Mouse (Mus musculus): ENCODE data around the gene Lysmd4.
"Not testable (repeated sequence)": the region's sequence is repeated elsewhere in the genome, so short reads cannot be mapped to it uniquely, and the experiment has no call there.

Lysmd4 gene

GRCm38 (mm10) chr7:67230640-67231140 is 8.3 kb downstream of the Lysmd4 start:
- peak in 1 of 2 experiments; percentile 4 for DNase-seq (ENCODE audit: low spot score in 2 of 2)

DNA sequence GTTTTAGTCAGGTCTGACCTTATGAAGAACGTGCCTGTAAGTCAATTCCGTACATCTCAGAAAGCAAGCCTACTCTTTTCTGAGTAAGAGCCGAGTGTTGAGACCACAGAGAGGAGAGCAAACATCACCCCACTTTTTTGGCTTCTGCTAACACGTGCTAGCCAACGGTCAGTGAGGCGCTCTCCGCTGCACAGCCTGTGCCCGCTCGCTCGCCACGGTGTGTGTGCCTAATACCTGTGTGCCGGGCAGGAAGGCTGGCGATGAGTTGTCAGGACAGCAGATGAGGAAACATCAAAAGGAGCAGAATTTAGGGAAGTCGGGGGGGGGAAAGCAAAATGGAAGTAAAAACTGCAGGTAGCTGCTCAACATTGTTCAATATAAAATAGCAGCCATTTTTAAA is 10.2 kb downstream of the Lysmd4 start:
- peak in 1 of 2 experiments; percentile 3 for DNase-seq (ENCODE audit: low spot score in 2 of 2)

DNA sequence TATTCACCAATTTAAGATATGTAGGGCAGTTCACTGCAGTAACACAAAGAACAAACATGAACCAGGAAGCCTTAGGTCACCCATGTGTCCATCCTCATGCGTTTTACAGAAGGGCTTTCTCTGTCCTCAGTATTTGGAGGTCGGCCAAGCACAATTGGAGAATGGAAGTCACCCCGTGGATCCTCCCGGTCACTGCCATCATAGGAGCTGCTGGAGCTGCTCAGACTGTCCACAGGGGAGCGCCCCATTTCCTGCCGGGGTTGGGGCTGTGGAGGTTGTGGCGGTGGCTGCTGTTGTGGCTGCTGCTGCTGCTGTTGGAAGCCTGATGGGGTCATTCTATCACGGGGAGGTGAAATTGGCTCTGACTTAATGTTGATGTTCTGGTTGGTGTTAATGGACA is 12.5 kb downstream of the Lysmd4 start:
- peak in 1 of 2 experiments; percentile 4 for DNase-seq (ENCODE audit: low spot score in 2 of 2)

DNA sequence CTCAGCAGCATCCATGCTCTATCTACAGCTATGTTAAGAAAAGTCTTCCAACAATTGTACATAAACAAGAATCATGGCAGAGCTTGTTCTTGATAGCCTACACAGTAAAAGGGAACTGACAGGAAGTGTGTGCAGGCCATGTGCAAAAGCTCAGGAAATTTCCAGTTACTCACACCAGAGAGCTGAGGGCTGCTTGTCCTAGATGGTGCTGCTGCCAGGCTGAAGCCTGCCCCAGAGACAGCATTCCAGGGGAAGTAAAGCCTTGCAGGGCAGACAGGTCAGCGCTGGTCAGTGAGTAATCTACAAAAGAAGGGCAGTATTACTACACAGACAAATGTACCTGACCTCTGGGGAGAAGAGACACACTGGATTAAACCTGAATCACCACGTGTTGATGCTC is 14.0 kb downstream of the Lysmd4 start:
- no peak for DNase-seq (ENCODE audit: low spot score in 2 of 2)

GRCm38 (mm10) chr7:67237752-67238151 is 15.4 kb downstream of the Lysmd4 start:
- DNase-seq (ENCODE audit: low spot score in 2 of 2) = no peak

DNA sequence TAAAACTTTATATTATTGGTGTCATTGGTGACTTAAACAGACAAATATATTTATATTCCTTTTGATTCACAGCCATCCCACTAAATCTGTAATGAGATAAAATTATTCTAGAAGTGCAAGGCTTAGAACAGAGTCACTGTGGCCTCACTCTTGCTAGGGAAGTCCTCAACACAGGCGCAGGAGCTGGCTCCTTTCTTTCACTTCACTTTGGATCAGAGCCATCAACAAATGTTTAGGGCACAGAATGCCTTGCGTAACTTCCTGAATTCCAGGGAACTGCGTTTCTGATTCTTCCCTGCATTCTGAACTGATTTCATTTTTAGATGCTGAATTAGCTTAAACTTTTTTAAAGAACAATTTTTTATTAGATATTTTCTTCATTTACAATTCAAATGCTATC is 19.6 kb downstream of the Lysmd4 start:
- no peak for DNase-seq (ENCODE audit: low spot score in 2 of 2)

DNA sequence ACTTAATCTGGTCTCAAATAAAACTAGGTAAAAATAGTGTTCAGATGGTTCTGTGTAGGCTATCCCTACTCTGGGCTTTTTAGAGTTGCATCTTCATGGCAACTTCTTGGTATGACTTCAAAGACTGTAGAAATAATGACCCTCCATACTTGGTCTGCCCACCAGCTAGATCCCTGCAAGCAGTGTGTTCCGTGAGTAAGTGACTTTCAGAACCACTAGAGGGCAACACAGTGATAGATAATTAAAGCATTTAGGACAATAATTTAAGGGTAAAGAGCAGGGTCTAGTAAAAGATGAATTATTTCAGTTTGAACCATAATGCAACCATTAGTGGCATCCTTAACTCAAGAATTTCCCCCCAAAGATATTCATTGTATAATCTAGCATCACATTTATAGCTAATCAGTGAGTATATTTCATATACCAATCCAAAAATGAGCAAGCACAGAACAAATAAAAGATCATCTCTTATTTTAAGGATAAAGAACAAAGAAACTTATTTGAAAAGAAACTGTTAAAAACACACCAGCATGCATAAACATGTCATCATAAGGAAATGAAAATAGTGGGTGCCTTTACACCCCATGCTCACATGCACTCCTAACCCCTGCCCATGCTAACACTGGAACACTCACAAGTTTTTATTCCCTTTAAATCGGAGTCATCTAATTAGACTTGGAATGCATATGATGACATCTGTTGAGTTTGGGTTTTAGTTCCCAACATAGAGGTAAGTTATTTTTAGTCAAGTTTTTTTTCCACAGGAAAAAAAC is 21.0 kb downstream of the Lysmd4 start:
- no peak for DNase-seq (ENCODE audit: low spot score in 2 of 2)

- DNase-seq (ENCODE audit: low spot score in 2 of 2) = no peak
Measured at GRCm38 (mm10) chr7:67243894-67244282, 21.5 kb downstream of the Lysmd4 start.

DNA sequence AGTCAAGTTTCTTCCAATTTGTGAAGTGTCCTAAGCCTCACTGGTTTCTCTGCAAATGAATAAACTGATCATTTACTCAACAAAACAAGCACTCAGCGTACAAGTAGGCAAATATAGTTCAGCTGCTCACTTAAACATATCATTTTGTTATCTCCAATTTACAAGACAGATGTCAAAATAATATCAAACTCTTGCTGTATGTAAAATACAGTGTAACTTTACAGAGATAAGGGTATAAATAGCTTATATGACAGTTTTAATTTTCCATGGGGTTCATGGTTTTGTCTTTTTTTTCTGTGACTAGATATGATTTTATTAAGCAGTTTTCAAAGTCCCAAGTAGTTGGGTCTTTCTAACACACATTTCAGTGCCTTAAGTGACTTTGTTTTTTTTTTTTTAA is 22.9 kb downstream of the Lysmd4 start:
- DNase-seq (ENCODE audit: low spot score in 2 of 2) = no peak

- DNase-seq (ENCODE audit: low spot score in 2 of 2) = no peak
Measured at GRCm38 (mm10) chr7:67246067-67246466, 23.7 kb downstream of the Lysmd4 start.

DNA sequence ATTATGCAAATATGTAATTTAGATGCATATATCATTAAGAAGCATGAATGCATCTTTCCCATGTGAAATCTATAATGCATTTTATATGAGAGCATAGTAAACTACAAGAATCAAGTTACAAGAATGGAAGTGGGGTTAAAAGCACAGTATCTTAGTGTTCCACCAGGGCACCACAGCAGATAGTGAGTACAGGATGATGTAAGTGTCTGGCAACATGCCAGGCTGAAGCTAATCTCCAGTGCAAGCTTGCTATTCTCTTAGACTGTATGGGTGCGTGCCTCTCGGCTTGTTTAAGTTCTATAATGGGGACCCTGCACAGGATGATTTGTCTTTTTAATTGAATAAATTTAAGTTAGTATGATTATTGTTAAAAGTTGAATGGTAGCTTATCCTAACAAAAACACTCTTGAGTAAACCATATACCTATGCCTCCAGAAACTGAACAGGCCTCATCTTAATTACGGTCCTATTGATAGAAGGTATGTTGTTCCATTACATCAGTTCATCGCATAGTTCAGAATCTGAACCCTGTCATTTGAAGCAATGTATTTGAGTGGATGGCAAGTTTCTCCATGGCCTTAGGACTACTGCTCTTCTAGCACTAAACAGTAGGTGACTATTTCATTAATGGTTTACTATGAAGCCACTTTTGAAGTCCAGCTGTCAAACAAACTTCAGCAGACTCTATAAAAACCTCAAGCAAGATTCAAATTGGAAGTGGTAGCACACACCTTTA is 37.7 kb downstream of the Lysmd4 start:
- no peak for DNase-seq (ENCODE audit: low spot score in 2 of 2)

GRCm38 (mm10) chr7:67270447-67270846 is 48.1 kb downstream of the Lysmd4 start:
- DNase-seq (ENCODE audit: low spot score in 2 of 2) = not testable (repeated sequence)

DNA sequence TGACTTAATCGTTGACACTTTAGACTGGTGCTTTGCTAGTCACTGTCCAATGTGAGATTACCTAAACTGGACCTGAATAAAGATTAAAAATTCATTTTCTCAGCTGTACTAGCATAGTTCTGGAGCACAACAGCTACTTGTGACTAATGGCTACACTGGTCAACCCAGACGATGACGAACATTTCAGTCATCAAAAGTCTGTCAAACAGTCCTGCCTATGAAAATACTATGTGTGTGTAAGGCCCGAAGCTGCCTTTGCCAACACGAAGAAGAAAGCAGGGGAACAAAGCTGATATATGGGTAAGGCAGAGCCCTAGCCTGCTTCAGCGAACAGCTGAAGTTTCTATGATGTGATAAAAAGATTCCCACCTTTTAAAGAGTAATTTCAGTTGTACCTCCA is 61.2 kb downstream of the Lysmd4 start:
- no peak for DNase-seq (ENCODE audit: low spot score in 2 of 2)

DNA sequence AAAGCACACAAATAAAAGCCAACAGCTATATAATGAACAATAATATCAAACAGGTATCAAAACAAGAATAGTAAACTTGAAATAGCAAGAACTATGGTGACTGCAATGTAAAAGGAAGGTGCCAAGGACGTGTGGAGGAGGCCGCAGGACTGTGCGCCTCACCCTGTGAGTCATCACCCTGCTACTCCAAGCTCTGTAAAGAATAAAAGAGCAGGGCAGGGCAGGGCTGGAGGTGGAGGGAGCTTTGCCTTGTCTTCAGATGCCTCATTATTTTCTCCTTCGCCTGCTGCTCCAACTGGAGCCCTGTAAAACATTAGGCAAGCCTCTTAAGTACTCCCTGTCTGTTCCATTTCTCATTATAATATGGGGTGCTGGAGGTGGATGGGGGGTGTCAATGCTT is 65.1 kb downstream of the Lysmd4 start:
- no peak for DNase-seq (ENCODE audit: low spot score in 2 of 2)

- no peak for DNase-seq (ENCODE audit: low spot score in 2 of 2)
Measured at GRCm38 (mm10) chr7:67291356-67291755, 69.0 kb downstream of the Lysmd4 start.

DNA sequence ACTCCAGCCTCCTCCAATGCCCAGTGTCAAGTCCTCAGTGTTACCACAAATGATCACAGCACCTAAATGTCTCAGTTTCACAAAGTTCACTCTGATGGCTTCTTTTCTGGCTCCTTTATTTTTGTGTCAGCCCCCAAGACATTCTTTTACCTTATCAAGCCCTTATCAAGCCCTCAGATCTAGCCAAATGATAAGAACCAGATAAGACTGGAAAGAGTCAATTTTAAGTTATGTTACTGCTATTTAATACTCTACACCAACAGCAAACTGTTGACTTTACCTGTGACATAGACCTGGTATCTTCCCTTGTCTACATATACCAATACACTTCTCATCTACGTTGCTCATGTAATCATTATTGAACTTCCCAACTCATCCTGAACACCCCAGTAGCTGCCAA is 74.1 kb downstream of the Lysmd4 start:
- no peak for DNase-seq (ENCODE audit: low spot score in 2 of 2)

GRCm38 (mm10) chr7:67304937-67305336 is 82.6 kb downstream of the Lysmd4 start:
- no peak for DNase-seq (ENCODE audit: low spot score in 2 of 2)

GRCm38 (mm10) chr7:67307078-67307477 is 84.7 kb downstream of the Lysmd4 start:
- DNase-seq (ENCODE audit: low spot score in 2 of 2) = no peak

DNA sequence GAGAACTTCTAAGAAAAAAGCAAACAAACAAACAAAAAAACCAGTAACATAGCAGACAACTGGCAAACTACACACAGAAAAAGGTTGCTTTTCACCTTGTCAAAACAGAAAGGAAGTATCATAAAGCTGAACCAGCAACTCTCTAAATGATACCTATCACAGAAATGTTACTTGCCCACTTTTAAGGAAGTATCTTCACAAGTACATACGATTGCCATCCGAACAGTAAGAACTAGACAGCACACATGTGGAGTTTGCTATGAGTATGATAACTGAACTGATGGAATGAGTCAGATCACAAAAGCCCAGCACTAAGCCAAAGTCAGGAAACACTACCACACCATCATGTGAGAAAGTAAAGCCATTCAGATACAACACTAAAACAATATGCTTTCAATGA is 85.8 kb downstream of the Lysmd4 start:
- DNase-seq (ENCODE audit: low spot score in 2 of 2) = no peak

DNA sequence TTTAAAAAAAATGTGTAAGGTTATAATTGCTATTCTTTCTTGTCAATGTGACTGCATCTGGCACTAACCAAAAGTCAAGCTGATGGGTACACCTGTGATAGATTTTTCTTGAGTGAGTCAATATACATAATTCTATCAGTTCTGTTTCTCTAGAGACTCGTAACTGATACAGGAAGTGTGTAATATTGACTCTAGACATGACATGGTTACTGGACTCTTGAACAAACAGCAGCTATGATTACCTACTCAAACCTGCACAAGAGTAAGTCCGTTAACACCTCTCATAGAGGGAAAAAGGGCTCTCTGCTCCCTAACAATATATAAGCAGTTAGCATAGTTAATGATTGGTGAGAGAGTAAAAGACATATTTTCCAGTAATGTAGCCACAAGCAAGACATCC is 87.8 kb downstream of the Lysmd4 start:
- no peak for DNase-seq (ENCODE audit: low spot score in 2 of 2)

- DNase-seq (ENCODE audit: low spot score in 2 of 2) = no peak
Measured at GRCm38 (mm10) chr7:67313200-67313599, 90.9 kb downstream of the Lysmd4 start.

GRCm38 (mm10) chr7:67318697-67319096 is 96.4 kb downstream of the Lysmd4 start:
- DNase-seq (ENCODE audit: low spot score in 2 of 2) = no peak

DNA sequence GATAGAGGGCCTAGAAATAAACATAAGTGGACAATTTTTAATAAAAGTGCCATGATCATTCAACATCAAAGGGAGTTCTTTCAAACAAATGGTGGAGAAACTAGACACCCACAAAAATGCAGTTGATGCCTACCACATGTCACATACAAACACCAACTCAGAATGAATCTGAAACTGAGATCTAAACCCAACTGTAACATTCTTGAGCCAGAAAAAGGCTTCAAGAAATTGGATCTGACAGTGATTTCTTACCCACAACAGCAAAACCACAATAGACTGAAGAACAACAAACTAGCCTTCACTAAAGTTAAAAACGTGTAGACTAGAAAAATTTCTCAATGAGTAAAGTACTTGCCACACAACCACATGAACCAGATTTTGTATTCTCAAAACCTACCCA is 98.0 kb downstream of the Lysmd4 start:
- no peak for DNase-seq (ENCODE audit: low spot score in 2 of 2)

All from frontal cortex, postnatal 14 days (tissue).